ENCODE assay signal across 8 mouse cellular contexts in the genomic region with DNA sequence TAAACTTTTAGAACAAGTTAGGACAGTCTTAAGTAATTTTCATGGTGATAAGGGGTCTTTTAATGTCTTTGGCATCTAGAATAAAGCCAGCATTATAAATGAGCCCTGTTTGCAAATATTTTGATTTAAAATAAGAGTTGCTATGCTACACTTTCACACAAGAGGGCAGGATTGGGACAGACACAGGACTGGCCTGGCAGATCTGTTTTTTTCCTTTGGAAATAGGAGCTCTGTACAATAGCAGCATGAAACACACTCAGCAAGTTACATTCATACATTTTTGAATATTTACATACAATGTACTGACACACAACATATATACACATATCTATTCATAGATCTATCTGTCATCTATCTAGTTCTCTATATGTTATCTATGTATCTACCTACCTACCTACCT. TPM values are rescaled to one million over a fixed set of nuclear protein-coding genes. Genes with fewer than 3 reads are reported as not detected.
DNase-seq lines count a peak whose midpoint lies in the region; ATAC-seq and TF ChIP-seq lines count a peak whose summit lies in the region.

No protein-coding gene starts in this region.

- no peaks in the 10 kb centered on the region for H3K4me1 ChIP-seq in kidney, embryonic 15.5 days
- H3K4me1 ChIP-seq in E14TG2a.4 (replicated peaks; ENCODE audit: low read depth, low read length): no peaks in the 10 kb centered on the region
- H3K4me1 ChIP-seq in limb, embryonic 14.5 days (ENCODE audit: control insufficient read depth, insufficient read depth, low read length): no peaks in the 10 kb centered on the region

- H3K9ac ChIP-seq in kidney, embryonic 15.5 days: no peak overlapping the region
- no peak overlapping the region for H3K9ac ChIP-seq in limb, embryonic 14.5 days (ENCODE audit: low read depth, low read length, severe bottlenecking)

- DNase-seq in kidney, adult 9 months: peak; percentile 11
- DNase-seq in limb, embryonic 14.5 days (ENCODE audit: low spot score): peak; percentile 28
- DNase-seq in testis, postnatal 14 days (ENCODE audit: low spot score): no peak
- DNase-seq in thymus, postnatal 4 days: no peak
- DNase-seq in T-cell, adult 2 months (ENCODE audit: low spot score): no peak

- no peak overlapping the region for H3K4me3 ChIP-seq in kidney, embryonic 15.5 days (replicated peaks)
- H3K4me3 ChIP-seq in E14TG2a.4 (replicated peaks; ENCODE audit: low read length): no peak overlapping the region
- no peak overlapping the region for H3K4me3 ChIP-seq in limb, embryonic 14.5 days (replicated peaks; ENCODE audit: low read length)

- no peak overlapping the region for H3K27ac ChIP-seq in kidney, embryonic 15.5 days
- H3K27ac ChIP-seq in limb, embryonic 14.5 days (replicated peaks; ENCODE audit: low read depth, low read length): no peak overlapping the region

- H3K36me3 ChIP-seq in kidney, embryonic 15.5 days: no peaks in the 10 kb centered on the region
- no peaks in the 10 kb centered on the region for H3K36me3 ChIP-seq in E14TG2a.4 (ENCODE audit: insufficient read depth, low read length)
- H3K36me3 ChIP-seq in limb, embryonic 14.5 days (ENCODE audit: control insufficient read depth, insufficient read depth, low read length): no peaks in the 10 kb centered on the region

- H3K4me2 ChIP-seq in kidney, embryonic 15.5 days: no peak overlapping the region
- no peak overlapping the region for H3K4me2 ChIP-seq in limb, embryonic 14.5 days (replicated peaks; ENCODE audit: low read depth, low read length, severe bottlenecking)

- TF ChIP-seq CTCF in E14TG2a.4 (conservative IDR thresholded peaks at IDR 0.05; ENCODE audit: low read length): peak; percentile 29

- H3K9me3 ChIP-seq in kidney, embryonic 15.5 days (replicated peaks): no peaks in the 10 kb centered on the region
- H3K9me3 ChIP-seq in E14TG2a.4 (ENCODE audit: low read length): no peaks in the 10 kb centered on the region
- H3K9me3 ChIP-seq in limb, embryonic 14.5 days (ENCODE audit: control insufficient read depth, low read length): no peaks in the 10 kb centered on the region

- no peak for TF ChIP-seq POLR2A in limb, embryonic 14.5 days (IDR thresholded peaks at IDR 0.05; ENCODE audit: borderline replicate concordance, extremely low read depth, insufficient read depth, insufficient read length)

- no peak for ATAC-seq in kidney, embryonic 15.5 days (replicated peaks; ENCODE audit: low FRiP score)
- peak; percentile 40 for ATAC-seq in activated CD4-positive, CD25-positive, alpha-beta regulatory T cell, adult 4 months
- ATAC-seq in limb, embryonic 14.5 days (ENCODE audit: low FRiP score, low read depth): no peak

- H3K27me3 ChIP-seq in kidney, embryonic 15.5 days: no peaks in the 10 kb centered on the region
- H3K27me3 ChIP-seq in E14TG2a.4 (ENCODE audit: insufficient read depth, low read length): no peaks in the 10 kb centered on the region
- no peaks in the 10 kb centered on the region for H3K27me3 ChIP-seq in limb, embryonic 14.5 days (ENCODE audit: control insufficient read depth, insufficient read depth, low read length)

RNA-seq across cellular contexts. Expression of gene Gnpda2, which starts 8.9 kb away (rescaled TPM):
- 39.2 and 39.4 TPM in 2 replicates for polyA plus RNA-seq in kidney, embryonic 15.5 days (2015; fragmentation: Nextera tagmentation; extraction: Ambion mirVana)
- polyA plus RNA-seq in activated CD4-positive, CD25-positive, alpha-beta regulatory T cell, adult 4 months (2017; shearing (Covaris generic)): 10 to 100 TPM; 59.0 to 87.0 TPM
- polyA plus RNA-seq in limb, embryonic 14.5 days (2012; rRNA removed): 21.1 and 25.2 TPM in 2 replicates
- 53.4 and 54.4 TPM in 2 replicates for polyA plus RNA-seq in limb, embryonic 14.5 days (2014; fragmentation: Nextera tagmentation; extraction: Ambion mirVana)

RNA-seq across cellular contexts. Expression of gene Guf1, which starts 44.3 kb away (rescaled TPM):
- polyA plus RNA-seq in kidney, embryonic 15.5 days (2015; fragmentation: Nextera tagmentation; extraction: Ambion mirVana): 48.3 and 50.2 TPM in 2 replicates
- polyA plus RNA-seq in activated CD4-positive, CD25-positive, alpha-beta regulatory T cell, adult 4 months (2017; shearing (Covaris generic)): 1 to 10 TPM; 4.5 to 8.7 TPM
- polyA plus RNA-seq in limb, embryonic 14.5 days (2012; rRNA removed): 66.4 and 70.0 TPM in 2 replicates
- 47.3 and 59.9 TPM in 2 replicates for polyA plus RNA-seq in limb, embryonic 14.5 days (2014; fragmentation: Nextera tagmentation; extraction: Ambion mirVana)

RNA-seq across cellular contexts. Expression of gene Yipf7, which starts 58.6 kb away (rescaled TPM):
- 0.15 TPM in 1 of 2 replicates, not detected in the other for polyA plus RNA-seq in kidney, embryonic 15.5 days (2015; fragmentation: Nextera tagmentation; extraction: Ambion mirVana)
- polyA plus RNA-seq in activated CD4-positive, CD25-positive, alpha-beta regulatory T cell, adult 4 months (2017; shearing (Covaris generic)): not detected
- polyA plus RNA-seq in limb, embryonic 14.5 days (2012; rRNA removed): 0.42 and 0.82 TPM in 2 replicates
- polyA plus RNA-seq in limb, embryonic 14.5 days (2014; fragmentation: Nextera tagmentation; extraction: Ambion mirVana): 0.40 and 0.74 TPM in 2 replicates

Comparison
In these comparisons a context has a peak if more than half of its experiments do, and no peak if none do; other contexts are left out.
1. DNase-seq: peak in kidney, adult 9 months (single experiment) and limb, embryonic 14.5 days (single experiment); none in testis, postnatal 14 days (single experiment), thymus, postnatal 4 days (single experiment) and T-cell, adult 2 months (single experiment).